Mouse (Mus musculus): ENCODE results near the gene Cpm. TPM values are rescaled to one million over a fixed set of nuclear protein-coding genes. Genes with fewer than 3 reads are reported as not detected.

The Cpm gene
- total RNA-seq, 1 experiment, result 4.8 TPM

DNA sequence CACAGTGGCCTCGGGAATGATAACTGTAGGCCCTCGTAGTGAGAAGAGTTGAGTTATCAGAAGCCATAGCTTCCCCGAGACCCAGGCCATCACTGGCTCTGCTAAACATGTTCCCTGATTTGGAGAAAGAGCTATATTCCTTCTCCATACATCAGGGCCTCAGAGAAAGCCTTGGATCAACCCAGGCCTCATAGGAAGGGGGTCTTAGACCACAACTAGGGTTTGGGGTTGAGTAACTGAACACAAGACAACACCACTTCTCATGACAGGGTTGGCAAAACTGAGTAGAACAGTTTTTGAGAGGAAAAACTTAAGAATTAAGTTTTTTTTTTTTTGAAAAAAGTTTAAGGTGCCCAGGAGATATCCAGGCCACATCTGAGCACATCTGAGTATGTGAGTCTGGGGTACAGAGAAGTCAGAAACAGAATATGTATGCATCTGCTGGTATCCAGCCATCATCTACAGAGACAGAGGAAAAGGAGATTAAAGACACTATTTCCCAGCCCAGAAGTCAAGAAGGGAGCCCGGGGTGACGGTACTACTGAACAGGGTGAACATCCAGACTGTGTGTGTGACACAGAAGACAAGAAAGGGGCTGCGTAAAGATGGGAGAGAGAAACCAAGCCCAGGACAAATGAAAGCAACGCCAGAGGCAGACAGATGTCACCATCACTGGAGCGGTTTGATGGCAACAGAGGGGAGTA lies 26.0 kb upstream of the Cpm start:
- peaks cover 0 to 2% of the 10 kb centered on the region in 2 experiments; a peak in 1 of 4 replicates for H3K4me1 ChIP-seq (ENCODE audit: control insufficient read depth in 2 of 2, insufficient read depth in 2 of 2, low read length in 2 of 2, poor library complexity in 1 of 2)
- H3K4me3 ChIP-seq (ENCODE audit: insufficient read depth in 1 of 2, low read depth in 1 of 2, low read length in 2 of 2, poor library complexity in 1 of 2, severe bottlenecking in 1 of 2), result no peak overlapping the region
- TF ChIP-seq CHD2 (IDR thresholded peaks at IDR 0.05; ENCODE audit: low read depth, low read length), result no peak
- TF ChIP-seq MAFK (IDR thresholded peaks at IDR 0.05; ENCODE audit: insufficient read depth, low read depth, low read length), result no peak
- no peak for TF ChIP-seq ZC3H11A (IDR thresholded peaks at IDR 0.05; ENCODE audit: borderline replicate concordance, low read depth, low read length)
- TF ChIP-seq ZNF384 (IDR thresholded peaks at IDR 0.05; ENCODE audit: low read depth, low read length), result no peak
- H3K9ac ChIP-seq (ENCODE audit: insufficient read depth, low read depth, low read length, poor library complexity, severe bottlenecking), result no peak overlapping the region
- H3K9me3 ChIP-seq (ENCODE audit: control insufficient read depth, insufficient read depth, low read depth, low read length), result no peaks in the 10 kb centered on the region
- no peak overlapping the region for H3K27ac ChIP-seq (ENCODE audit: insufficient read depth, low read depth, low read length, poor library complexity, severe bottlenecking)
- H3K36me3 ChIP-seq (ENCODE audit: control insufficient read depth, insufficient read depth, low read length, poor library complexity, severe bottlenecking), result no peaks in the 10 kb centered on the region
- no peak for DNase-seq (ENCODE audit: low read depth, low spot score)
- in situ Hi-C loops (cut with MboI; ENCODE audit: low sequenced_read_pairs in 2 of 2, unreplicated experiment in 2 of 2), result no loop called here

DNA sequence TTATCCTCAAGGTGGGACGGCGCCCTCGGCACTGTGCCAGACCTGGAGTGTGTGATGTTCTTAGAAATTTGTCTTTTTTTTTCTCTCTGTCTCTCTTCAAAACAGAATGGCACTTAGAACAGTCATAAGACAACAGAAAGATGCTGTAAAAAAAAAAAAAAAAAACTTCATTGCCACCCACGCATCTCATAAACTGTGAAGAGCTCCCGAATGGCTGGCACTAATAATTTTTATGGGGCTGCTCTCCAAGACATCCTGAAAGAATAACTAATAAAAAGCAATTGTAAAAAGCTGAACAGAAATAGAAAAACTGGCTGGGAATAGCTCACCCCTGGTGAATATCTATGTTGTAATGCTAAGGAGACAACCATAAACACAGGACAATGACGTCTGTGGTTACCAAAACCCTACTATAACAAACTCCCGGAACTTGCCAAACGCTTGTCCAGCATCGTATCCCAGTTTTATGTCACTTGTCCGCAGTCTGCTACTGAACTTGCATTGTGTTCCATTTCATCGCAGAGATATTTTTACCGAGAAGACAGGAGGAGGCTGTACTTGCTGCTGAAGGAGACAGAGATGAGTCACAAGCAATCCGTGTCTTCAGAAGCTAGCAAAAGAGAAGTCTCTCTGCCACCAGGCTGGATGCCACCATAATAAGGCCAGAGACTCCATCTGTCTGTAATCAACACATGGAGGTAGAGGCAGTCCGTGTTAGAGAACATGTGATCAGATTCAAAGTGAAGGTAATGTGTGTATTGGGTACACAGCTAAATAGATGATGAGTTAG lies 25.3 kb upstream of the Cpm start:
- in situ Hi-C loops (cut with MboI; ENCODE audit: low sequenced_read_pairs in 2 of 2, unreplicated experiment in 2 of 2), result no loop called here
- Histone ChIP-seq H3K4me3 (ENCODE audit: insufficient read depth in 1 of 2, low read depth in 1 of 2, low read length in 2 of 2, poor library complexity in 1 of 2, severe bottlenecking in 1 of 2) (no peak overlapping the region), H3K36me3 (ENCODE audit: control insufficient read depth, insufficient read depth, low read length, poor library complexity, severe bottlenecking) (no peaks in the 10 kb centered on the region), H3K9ac (ENCODE audit: insufficient read depth, low read depth, low read length, poor library complexity, severe bottlenecking) (no peak overlapping the region), H3K4me1 (ENCODE audit: control insufficient read depth in 2 of 2, insufficient read depth in 2 of 2, low read length in 2 of 2, poor library complexity in 1 of 2) (peaks cover 0 to under 1% of the 10 kb centered on the region in 2 experiments; a peak in 1 of 4 replicates), H3K9me3 (ENCODE audit: control insufficient read depth, insufficient read depth, low read depth, low read length) (no peaks in the 10 kb centered on the region), H3K27ac (ENCODE audit: insufficient read depth, low read depth, low read length, poor library complexity, severe bottlenecking) (no peak overlapping the region)
- TF ChIP-seq CHD2 (IDR thresholded peaks at IDR 0.05; ENCODE audit: low read depth, low read length) (no peak), ZNF384 (IDR thresholded peaks at IDR 0.05; ENCODE audit: low read depth, low read length) (no peak), MAFK (IDR thresholded peaks at IDR 0.05; ENCODE audit: insufficient read depth, low read depth, low read length) (no peak), HCFC1 (IDR thresholded peaks at IDR 0.05; ENCODE audit: borderline replicate concordance, insufficient read depth, low read length) (no peak), ZC3H11A (IDR thresholded peaks at IDR 0.05; ENCODE audit: borderline replicate concordance, low read depth, low read length) (no peak)
- no peak for DNase-seq (ENCODE audit: low read depth, low spot score)

DNA sequence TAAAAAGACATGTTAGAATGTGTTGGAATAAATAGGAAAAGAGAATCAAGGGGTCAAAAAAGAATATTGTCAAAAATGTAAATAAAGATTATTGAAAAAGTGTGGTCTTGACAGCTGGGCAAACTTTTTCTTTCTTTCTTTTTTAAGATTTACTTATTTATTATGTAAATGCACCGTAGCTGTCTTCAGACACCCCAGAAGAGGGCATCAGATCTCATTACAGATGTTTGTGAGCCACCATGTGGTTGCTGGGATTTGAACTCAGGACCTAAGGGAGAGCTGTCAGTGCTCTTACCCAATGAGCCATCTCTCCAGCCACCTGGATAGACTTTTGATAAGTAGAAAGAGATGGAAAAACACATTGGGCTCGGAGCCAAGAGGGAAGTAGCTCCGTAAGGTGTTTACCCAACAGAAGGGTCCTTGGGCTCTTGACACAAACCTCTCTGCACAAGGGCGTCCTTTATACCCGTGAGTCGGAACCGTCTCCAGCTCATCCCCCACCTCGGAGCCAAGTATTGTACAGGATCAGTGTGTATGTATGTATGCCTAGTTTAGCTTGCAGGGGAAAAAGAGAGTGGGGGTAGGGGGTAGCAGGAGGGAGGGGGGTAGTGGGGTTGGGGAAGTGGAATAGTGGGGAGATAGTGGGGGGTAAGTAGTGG lies 24.5 kb upstream of the Cpm start:
- in situ Hi-C loops (cut with MboI; ENCODE audit: low sequenced_read_pairs in 2 of 2, unreplicated experiment in 2 of 2), result no loop called here
- Histone ChIP-seq H3K9me3 (ENCODE audit: control insufficient read depth, insufficient read depth, low read depth, low read length) (no peaks in the 10 kb centered on the region), H3K27ac (ENCODE audit: insufficient read depth, low read depth, low read length, poor library complexity, severe bottlenecking) (no peak overlapping the region), H3K4me1 (ENCODE audit: control insufficient read depth in 2 of 2, insufficient read depth in 2 of 2, low read length in 2 of 2, poor library complexity in 1 of 2) (no peaks in the 10 kb centered on the region), H3K4me3 (ENCODE audit: insufficient read depth in 1 of 2, low read depth in 1 of 2, low read length in 2 of 2, poor library complexity in 1 of 2, severe bottlenecking in 1 of 2) (no peak overlapping the region), H3K36me3 (ENCODE audit: control insufficient read depth, insufficient read depth, low read length, poor library complexity, severe bottlenecking) (no peaks in the 10 kb centered on the region), H3K9ac (ENCODE audit: insufficient read depth, low read depth, low read length, poor library complexity, severe bottlenecking) (no peak overlapping the region)
- TF ChIP-seq CHD2 (IDR thresholded peaks at IDR 0.05; ENCODE audit: low read depth, low read length), result no peak
- TF ChIP-seq ZNF384 (IDR thresholded peaks at IDR 0.05; ENCODE audit: low read depth, low read length), result no peak
- TF ChIP-seq HCFC1 (IDR thresholded peaks at IDR 0.05; ENCODE audit: borderline replicate concordance, insufficient read depth, low read length), result no peak
- no peak for TF ChIP-seq ZC3H11A (IDR thresholded peaks at IDR 0.05; ENCODE audit: borderline replicate concordance, low read depth, low read length)
- no peak for TF ChIP-seq MAFK (IDR thresholded peaks at IDR 0.05; ENCODE audit: insufficient read depth, low read depth, low read length)
- DNase-seq (ENCODE audit: low read depth, low spot score), result no peak

DNA sequence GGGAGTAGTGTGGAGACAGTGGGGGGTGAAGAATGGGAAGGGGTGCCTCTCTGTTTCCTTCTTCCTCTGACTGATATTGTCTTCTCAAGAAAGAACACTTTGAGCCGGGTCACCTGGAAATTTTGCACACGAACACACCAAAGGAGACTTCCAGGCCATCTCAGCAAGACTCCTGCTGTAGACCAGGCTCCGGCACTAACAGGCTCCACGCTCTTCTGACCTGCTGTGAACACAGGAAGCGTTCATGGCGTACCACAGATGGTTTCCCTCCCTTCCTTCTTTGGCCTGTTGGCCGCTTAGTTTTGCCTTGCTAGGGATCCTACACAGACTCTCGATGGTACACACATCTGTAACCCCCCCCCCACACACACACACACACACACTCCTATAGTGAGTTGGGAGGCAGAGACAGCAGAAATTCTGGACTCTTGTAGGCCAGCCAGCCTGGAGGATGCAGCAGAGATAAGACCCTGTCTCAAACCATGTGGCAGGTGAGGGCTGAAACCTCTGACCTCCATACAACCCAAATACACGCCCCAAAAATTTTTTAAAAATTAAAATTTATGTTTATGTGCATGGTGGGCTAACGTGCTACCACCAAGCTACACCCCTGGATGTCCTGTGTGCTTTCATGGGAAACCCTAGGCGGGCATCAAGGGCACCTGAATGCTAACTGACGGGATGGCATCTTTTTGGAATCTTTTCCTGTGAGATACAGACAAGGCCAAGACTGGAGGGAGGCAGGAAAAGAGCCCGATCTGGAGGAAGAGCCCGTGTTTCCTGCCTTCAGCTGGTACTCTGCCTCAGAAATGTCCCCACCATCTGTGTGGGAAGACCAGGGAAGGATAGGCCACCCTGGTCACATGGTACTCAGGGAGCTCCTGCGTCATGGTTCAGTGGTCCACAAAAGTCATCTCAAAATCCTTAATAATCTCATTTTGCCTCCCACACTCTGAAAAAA lies 23.7 kb upstream of the Cpm start:
- H3K9ac ChIP-seq (ENCODE audit: insufficient read depth, low read depth, low read length, poor library complexity, severe bottlenecking), result no peak overlapping the region
- TF ChIP-seq MAFK (IDR thresholded peaks at IDR 0.05; ENCODE audit: insufficient read depth, low read depth, low read length), result no peak
- no peak for TF ChIP-seq ZC3H11A (IDR thresholded peaks at IDR 0.05; ENCODE audit: borderline replicate concordance, low read depth, low read length)
- no peak overlapping the region for H3K27ac ChIP-seq (ENCODE audit: insufficient read depth, low read depth, low read length, poor library complexity, severe bottlenecking)
- in situ Hi-C loops (cut with MboI; ENCODE audit: low sequenced_read_pairs in 2 of 2, unreplicated experiment in 2 of 2), result no loop called here
- no peaks in the 10 kb centered on the region for H3K9me3 ChIP-seq (ENCODE audit: control insufficient read depth, insufficient read depth, low read depth, low read length)
- no peak for DNase-seq (ENCODE audit: low read depth, low spot score)
- H3K4me3 ChIP-seq (ENCODE audit: insufficient read depth in 1 of 2, low read depth in 1 of 2, low read length in 2 of 2, poor library complexity in 1 of 2, severe bottlenecking in 1 of 2), result no peak overlapping the region
- H3K4me1 ChIP-seq (ENCODE audit: control insufficient read depth in 2 of 2, insufficient read depth in 2 of 2, low read length in 2 of 2, poor library complexity in 1 of 2), result no peaks in the 10 kb centered on the region
- H3K36me3 ChIP-seq (ENCODE audit: control insufficient read depth, insufficient read depth, low read length, poor library complexity, severe bottlenecking), result no peaks in the 10 kb centered on the region
